Mouse (Mus musculus) erythroblast, embryonic 14.5 days (primary cell): ENCODE results near the gene Ptov1.

Experiments
- GATA1 ChIP-seq: IDR thresholded peaks from 2 replicates; pipeline ENCODE4 v1.6.1; 2012; ENCODE audit warnings: low read length, inconsistent platforms, mixed read lengths
- TAL1 ChIP-seq: IDR thresholded peaks from 3 replicates; pipeline ENCODE4 v1.6.1; 2012; ENCODE audit warnings: low read length, inconsistent platforms, mixed read lengths

- TF ChIP-seq TAL1 (no peak), GATA1 (no peak)
Measured at GRCm38 (mm10) chr7:44850146-44850545, 19.4 kb downstream of the Ptov1 start.
